Mouse (Mus musculus) Patski (cell line): ENCODE results near the gene Cdh19. TPM values are rescaled to one million over a fixed set of nuclear protein-coding genes. Genes with fewer than 3 reads are reported as not detected.

Source experiments
- ATAC-seq: fragments of 100-300 bp; one replicate; pipeline ENCODE4 v1.8.0; 2021
- CTCF ChIA-PET: fragments of 350-600 bp; sonication (Branson Sonifier 250); formaldehyde crosslinking; loops from one replicate; lab custom pipeline; 2022; ENCODE audit warnings: inconsistent platforms; lab: Charles Lee
- POLR2A ChIA-PET: fragments of 350-600 bp; sonication (Branson Sonifier 250); formaldehyde crosslinking; loops from one replicate; lab custom pipeline; 2022; ENCODE audit warnings: antibody characterized with exemption, inconsistent platforms; lab: Charles Lee
- DNase-seq: peaks from one replicate; pipeline ENCODE4 v3.0.0-alpha.2; 2011; ENCODE audit warnings: low read depth, low spot score
- H3K27me3 ChIP-seq: fragments of 371-371 bp; one replicate; pipeline ENCODE4 v1.5.1; 2021
- CTCF ChIP-seq: fragments of 100-300 bp; IDR thresholded peaks from one replicate; pipeline ENCODE4 v1.5.1; 2021
- in situ Hi-C: fragments of 300-500 bp; cut with MboI; formaldehyde crosslinking; loops from 3 replicates; pipeline ENCODE4 v1.11.1; 2018; ENCODE audit warnings: low pct_unique_long_range_greater_than_20kb, mixed read lengths
- polyA plus RNA-seq: library from polyadenylated mRNA; unstranded; gene quantifications from one replicate; pipeline ENCODE4 v1.2.3, GENCODE M21; 2021

The Cdh19 gene
- polyA plus RNA-seq: not detected

DNA sequence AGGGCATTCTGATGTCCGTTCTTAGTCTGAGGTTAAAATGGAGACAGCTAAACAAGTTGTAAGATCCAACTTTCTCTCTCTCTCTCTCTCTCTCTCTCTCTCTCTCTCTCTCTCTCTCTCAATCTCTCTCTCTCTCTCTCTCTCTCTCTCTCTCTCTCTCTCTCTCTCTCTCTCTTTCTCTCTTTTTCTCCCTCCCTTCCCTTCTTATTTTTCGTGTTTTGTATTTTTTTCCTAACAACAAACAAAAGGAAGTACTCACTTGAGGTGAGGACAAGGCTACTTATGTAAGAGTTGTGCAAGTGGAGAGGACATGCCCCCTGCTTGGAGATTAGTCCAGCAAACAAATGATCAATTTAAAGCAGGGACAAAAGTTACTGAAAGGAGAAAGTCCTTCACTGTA lies at the start of gene Cdh19:
Gene Cdh19, minus strand, starts transcription at position 101 of the 400 bp plus-strand sequence.
- CTCF ChIA-PET: no interaction called here
- in situ Hi-C loops: no loop called here

DNA sequence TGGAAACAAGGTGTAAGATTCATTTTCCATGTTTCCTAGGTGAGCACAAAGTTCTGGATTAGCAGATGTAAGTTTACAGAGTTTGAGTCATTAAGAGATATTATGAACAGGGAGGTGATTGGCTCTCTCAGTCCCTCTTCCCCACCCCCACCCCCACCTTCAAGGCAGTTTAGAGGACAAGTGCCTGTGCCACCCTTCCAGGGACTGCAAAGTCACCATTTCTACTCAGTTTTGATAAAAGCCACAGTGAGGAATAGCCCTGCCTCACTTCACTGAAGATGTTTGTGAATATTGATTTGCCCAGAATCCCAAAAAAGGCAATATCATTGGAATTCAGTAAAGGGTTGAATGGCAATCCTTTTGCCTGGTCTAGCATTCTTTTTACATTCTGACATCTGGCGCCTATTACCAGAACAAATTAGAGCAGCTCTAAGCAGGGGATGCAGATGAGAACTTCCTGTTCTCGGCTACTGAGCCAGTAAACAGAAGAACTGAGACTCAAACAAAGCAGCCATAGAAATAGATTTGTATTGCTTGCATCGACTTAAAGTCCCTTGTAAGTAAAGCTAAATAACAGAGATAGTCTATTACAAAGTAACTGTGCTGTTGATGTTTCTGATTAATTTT lies 43.2 kb upstream of the Cdh19 start:
- no peaks in the 10 kb centered on the region for H3K27me3 ChIP-seq
- POLR2A ChIA-PET: no interaction called here
- in situ Hi-C loops: no loop called here
- TF ChIP-seq CTCF: no peak
- DNase-seq: no peak
- CTCF ChIA-PET: no interaction called here
- ATAC-seq: no peak

More for the DNA sequence above, at the start of gene Cdh19:
- TF ChIP-seq CTCF: no peak
- ATAC-seq (no peak), DNase-seq (no peak)
- POLR2A ChIA-PET: no interaction called here
- H3K27me3 ChIP-seq: no peaks in the 10 kb centered on the region

DNA sequence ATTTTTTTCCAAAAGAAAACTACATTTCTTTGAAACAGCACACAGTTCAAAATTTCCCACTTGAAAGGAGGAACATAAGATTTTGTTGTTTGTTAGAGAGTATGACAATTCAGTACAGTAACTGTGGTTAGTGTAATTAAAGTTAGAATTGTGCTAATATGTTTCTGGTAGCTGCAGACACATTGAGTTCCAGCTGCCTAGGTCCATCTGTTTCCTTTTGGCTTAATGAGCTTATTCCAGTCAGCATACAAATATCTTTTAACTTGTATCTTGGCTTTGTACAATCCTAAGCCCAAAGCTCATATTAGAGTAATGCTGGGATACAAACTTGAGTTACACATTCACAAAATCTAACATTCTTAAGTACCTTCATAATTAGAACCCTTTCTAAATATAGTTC lies 40.3 kb upstream of the Cdh19 start:
- no peak for ATAC-seq
- in situ Hi-C loops: no loop called here
- no peaks in the 10 kb centered on the region for H3K27me3 ChIP-seq
- no peak for DNase-seq
- no peak for TF ChIP-seq CTCF
- ChIA-PET CTCF (no interaction called here), POLR2A (no interaction called here)

DNA sequence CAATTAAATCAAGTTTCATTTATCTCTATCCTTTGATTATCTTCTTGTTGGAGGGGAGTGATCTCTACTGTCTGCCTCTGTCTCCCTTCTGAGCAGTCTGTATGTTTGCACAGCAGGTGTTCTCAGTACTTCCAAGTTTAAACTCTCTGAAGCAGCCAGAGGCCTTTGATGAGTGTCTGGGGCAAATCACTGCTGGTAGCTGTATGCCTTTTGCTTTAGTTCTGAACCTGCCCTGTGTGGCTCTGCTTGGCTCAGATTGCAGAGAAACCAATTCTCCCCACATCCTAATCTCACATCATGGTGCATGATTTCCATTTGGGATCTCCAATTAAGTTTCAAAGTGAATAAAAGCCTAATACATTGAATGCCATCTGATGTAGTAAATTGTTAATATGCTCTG lies 12.4 kb upstream of the Cdh19 start:
- in situ Hi-C loops: no loop called here
- H3K27me3 ChIP-seq: peaks cover 4% of the 10 kb centered on the region
- ATAC-seq (no peak), DNase-seq (no peak)
- no peak for TF ChIP-seq CTCF
- ChIA-PET POLR2A (no interaction called here), CTCF (no interaction called here)

DNA sequence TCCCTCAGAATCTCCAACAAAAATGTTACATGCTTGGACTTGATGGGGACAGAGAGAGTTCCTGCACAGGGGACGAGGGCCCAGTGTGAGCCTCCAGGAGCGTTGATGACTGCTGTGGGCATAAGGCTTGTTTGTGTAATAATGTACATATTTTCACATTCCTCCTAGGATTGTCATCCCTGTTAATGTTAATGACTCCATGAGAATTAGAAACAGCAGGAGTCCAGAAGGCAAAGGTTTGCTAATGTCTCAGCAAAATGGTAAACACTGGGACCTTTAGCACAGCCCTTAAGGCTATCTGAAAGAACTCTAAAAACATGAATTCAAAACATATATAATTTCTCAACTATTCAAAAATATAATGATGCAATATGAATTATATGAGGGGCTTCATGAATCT lies 8.2 kb downstream of the Cdh19 start:
- in situ Hi-C loops: no loop called here
- no peak for TF ChIP-seq CTCF
- CTCF ChIA-PET: no interaction called here

DNA sequence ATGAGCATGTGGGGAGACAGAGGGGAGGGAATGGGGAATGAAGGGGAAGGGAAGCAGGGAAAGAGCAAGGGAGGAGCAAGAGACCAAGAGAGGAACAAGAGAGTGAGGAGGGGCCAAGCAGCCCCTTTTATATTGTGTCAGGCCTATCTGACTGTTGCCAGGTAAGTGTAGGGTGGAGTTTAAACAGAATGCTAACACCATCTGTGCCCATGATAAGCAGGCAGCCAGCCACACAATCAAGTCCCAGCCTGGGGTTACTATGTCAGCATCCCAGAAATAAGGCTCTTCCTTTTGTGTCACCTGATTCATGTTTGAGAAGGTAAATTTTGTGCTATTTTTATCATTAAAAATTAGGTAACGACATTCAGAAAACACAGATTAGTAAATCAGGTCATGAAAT lies 67.6 kb downstream of the Cdh19 start:
- no peak for DNase-seq
- H3K27me3 ChIP-seq: no peaks in the 10 kb centered on the region
- TF ChIP-seq CTCF: no peak
- ATAC-seq: no peak
- ChIA-PET CTCF (no interaction called here), POLR2A (no interaction called here)
- in situ Hi-C loops: no loop called here

More for the DNA sequence above, 8.2 kb downstream of the Cdh19 start:
- H3K27me3 ChIP-seq: no peaks in the 10 kb centered on the region
- no peak for ATAC-seq
- POLR2A ChIA-PET: no interaction called here
- DNase-seq: no peak

DNA sequence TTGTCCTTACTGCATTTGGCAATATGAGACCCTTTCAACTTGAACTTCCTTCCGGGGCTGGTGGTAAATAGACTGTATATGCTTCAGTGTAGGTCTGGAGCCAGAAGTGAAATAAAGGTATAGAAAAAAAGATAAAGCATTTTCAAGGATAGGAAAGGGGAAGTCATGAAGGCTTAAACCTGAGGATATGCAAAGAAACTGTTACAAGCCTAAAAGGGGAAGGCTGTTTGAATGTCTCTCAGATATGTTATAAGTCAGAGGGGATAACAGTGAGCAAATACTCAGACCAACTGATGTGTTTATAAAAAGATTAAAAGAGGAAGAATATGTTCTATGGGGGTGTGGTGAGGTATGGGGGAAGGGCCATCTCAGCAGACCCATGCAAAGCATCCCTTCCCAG lies 68.2 kb downstream of the Cdh19 start:
- in situ Hi-C loops: no loop called here
- no peak for DNase-seq
- ATAC-seq: no peak
- no peak for TF ChIP-seq CTCF
- POLR2A ChIA-PET: no interaction called here
- CTCF ChIA-PET: no interaction called here
- no peaks in the 10 kb centered on the region for H3K27me3 ChIP-seq

DNA sequence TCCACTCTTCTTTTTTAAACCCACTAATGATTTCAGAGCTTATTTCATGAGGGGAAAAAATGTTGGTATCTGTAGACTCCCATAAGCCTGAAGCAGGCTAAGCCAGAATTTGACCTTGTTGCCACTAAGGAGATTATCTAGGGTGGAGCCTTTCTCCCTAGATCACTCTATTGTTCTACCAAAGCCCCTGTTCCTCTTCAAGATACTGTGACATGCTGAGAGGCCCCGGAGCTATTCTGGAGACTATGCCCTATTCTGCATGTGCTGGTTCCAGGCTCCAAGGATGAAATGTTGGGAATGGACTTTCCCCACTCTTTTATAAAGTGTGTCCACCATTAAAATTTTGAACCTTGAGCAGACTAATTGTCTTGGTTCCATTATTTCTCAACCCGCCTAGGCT lies 73.1 kb downstream of the Cdh19 start:
- in situ Hi-C loops: no loop called here
- no peak for TF ChIP-seq CTCF
- ATAC-seq (no peak), DNase-seq (no peak)
- ChIA-PET CTCF (no interaction called here), POLR2A (no interaction called here)
- H3K27me3 ChIP-seq: no peaks in the 10 kb centered on the region
